Mouse (Mus musculus) cerebellum, postnatal 25 days (tissue): ENCODE measurements at regions not wholly inside any gene's neighbourhood (a gene's known extent, or its start where the extent isn't known, plus 50 kb on each side); places are given as distances from the start of the nearest gene placed in this dataset.

Source experiments
- DNase-seq, 2 experiments: peaks; one replicate each; pipeline ENCODE4 v3.0.0; 2021; ENCODE audit warnings: mixed read lengths in 2 of 2

DNA sequence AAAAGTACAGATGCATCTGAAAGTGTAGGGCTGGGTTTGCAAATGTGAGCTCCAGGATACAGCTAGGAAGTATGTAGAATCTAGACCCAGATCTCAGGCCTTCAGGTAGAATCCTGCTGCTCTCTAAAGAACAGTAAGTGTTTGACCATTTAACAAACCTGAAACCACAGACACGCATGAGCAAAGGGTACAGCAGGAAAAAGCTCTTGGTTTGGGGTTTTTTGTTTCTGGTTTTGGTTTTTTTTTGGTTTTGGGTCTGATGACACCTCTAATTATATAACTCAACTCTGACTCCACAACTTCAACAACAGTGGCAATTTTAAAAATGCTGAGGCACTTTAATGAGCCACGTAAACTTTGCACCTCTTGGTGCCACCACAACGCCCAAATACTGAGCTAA lies 165.3 kb upstream of the Smim15 start:
- no peak for DNase-seq

DNA sequence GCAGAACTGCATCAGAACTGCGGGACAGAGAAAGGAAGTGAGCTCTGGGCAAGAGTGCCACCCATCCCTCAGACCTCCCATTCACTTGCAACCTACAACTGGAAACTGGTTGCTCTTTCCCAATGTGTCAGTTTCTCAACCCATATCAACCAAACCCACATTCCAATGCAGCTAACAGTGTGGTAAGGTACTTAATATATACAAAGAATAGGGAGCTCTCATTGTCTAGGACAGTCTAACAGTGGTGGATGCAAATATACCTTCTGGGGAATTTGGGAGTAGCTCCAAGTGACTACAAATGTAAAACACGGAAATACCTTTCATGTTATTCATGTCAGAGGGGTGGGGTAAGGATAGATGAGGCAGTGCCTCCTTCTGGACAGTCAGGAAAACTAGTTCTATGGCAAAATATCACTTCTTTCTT lies 171.0 kb upstream of the Smim15 start:
- DNase-seq, result no peak

DNA sequence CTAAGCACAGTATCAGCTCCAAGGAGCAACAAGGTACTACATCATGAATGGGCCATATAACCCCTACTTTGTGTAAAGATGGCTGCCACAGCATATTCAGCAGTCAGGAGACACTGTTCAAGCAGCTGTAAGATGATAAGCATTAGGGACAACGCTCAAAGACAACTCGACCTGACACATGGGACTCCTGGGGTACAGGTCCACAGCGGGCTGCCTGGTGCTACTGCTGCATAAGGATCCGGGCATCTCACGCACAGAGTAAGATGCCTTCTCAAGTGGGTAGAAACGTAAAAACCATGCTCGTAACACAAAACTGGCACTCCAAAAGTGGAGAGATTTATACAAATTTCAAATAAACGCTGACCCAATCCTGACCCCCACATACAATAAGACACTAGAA lies 171.7 kb upstream of the Smim15 start:
- no peak for DNase-seq

- DNase-seq, result no peak
Observed at GRCm38 (mm10) chr13:107872137-107872536, 172.1 kb upstream of the Smim15 start.

- DNase-seq, result no peak
Observed at GRCm38 (mm10) chr13:107868906-107869305, 175.3 kb upstream of the Smim15 start.

- no peak for DNase-seq
Observed at GRCm38 (mm10) chr13:107866825-107867224, 177.4 kb upstream of the Smim15 start.

DNA sequence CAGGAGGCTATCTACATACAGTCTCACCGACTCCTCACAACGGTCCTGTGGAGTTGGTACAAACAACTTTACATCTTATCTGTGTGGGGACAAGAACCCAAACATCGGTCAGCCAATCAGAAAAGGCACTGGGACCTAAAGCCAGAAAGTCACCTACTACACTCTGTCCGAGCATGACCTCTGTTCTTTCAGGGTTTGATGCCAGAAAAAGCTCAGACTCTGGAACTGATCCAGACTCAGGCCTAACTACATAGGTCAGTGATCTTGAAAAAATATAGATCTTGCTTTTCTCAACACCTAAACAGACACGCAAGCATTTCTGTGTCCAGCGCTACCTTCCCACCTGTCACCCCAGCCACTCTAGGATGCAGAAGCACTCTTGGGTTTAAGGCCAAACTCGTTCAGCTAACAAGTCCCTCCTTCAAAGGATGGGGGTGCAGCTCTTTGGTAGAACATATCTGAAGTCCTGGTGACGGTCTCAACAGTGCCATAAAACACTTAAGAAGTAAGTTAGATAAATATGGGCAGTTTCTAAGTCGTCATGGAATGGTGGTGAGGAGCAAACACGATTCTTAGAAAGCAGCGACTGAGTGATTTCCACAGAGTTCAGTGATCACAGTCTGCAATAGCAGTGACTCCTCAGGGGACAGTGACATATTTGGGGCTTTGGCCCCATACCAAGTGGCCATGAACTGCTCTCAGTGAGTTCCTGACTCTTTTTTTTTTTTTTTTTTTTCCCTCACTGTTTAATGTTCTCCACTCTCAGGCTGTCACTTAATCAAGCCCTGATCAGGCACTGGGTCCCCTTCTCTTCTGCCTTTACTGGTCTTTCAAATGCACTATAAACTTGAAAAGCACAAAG lies 181.2 kb upstream of the Smim15 start:
- DNase-seq, result no peak

- no peak for DNase-seq
Observed at GRCm38 (mm10) chr13:107861384-107862134, 182.7 kb upstream of the Smim15 start.

GRCm38 (mm10) chr13:107857043-107857755 lies 187.0 kb upstream of the Smim15 start:
- no peak for DNase-seq

GRCm38 (mm10) chr13:107850907-107851560 lies 193.2 kb upstream of the Smim15 start:
- no peak for DNase-seq

- DNase-seq, result no peak
Observed at GRCm38 (mm10) chr13:107848871-107849270, 195.4 kb upstream of the Smim15 start.

GRCm38 (mm10) chr13:107847179-107848012 lies 196.8 kb upstream of the Smim15 start:
- no peak for DNase-seq

GRCm38 (mm10) chr13:107846621-107847178 lies 197.5 kb upstream of the Smim15 start:
- DNase-seq, result no peak

DNA sequence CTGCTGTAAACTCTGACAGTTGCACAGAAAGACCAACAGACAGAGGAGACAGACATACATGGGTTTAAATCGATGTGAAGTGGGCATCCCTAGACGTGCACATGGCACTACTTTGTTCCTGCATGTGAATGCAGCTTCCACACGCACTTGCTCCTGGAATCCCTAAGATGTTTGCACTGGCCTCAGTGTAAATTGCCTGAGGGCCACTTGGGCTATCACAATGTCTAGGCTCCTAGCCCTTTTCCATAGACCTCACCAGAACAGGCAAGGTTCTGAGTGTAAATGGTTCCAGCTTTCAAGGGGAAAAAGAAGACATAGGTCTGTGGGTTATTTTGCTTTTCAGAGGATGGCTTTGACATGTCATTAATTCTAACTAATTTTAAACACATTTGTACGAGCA lies 198.4 kb upstream of the Smim15 start:
- DNase-seq, result no peak

- DNase-seq, result no peak
Observed at GRCm38 (mm10) chr13:107844085-107844484, 200.2 kb upstream of the Smim15 start.

- DNase-seq, result no peak
Observed at GRCm38 (mm10) chr13:107838126-107838715, 206.0 kb upstream of the Smim15 start.

DNA sequence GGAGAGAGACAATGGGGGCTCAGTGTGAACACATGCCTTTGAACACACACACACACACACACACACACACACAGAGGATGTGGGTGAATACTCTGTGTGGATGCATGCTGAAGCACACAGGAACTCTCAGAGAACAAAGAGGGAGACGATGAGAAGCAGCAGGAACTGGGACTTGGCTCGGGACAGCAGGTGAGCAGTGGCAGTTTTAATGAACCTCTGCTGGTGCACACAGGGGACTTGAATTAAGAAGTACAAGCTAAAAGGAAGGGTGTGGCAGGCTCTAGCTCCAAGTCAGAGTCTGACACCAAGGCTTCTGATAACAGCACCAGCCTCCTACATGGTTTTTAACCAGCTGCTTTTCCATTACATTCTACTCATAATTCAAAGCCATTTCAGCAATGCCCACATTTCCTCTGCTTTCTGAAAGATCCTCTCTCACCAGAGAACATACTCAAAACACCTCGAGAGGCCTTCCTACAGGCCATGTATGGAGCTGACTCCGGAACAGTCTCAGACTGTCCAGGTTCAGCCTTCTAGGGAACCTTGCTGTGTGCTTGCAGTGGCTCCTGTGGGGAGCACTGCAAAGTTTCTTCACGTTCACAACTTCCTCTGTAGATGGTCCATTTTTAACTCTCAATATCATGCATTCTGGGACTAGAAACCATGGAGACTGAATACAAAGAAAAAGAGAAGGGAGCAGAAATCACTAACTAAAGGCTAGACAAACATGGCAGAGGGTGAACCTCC lies 206.9 kb upstream of the Smim15 start:
- no peak for DNase-seq

DNA sequence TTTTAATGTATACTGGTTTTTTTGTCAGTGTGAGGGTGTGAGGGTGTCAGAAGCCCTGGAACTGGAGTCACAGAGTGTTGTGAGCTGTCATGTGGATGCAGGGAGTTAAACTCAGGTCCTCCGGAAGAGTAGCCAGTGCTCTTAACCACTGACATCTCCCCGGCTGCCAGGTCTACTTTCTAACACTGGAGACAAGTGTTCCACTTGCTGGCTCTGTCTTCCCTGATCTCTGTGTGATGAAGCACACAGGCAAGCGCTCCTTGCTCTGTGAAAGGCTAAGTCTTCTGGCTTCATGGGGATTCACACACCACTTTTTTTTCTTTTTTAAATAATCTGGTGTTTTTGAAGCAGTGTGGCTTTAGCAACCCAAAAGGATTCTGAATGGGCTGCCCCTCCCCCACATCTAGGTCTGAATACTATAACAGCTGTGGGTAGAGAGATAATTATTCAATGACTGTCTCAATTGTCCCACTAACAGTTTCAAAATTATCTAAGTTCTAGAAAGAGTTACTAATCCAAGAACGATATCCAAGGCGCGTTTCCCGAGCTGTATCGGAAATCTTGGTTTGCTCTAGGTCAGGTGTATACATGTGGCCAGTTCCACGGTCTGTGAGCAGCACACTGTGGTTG lies 208.4 kb upstream of the Smim15 start:
- DNase-seq, result no peak

DNA sequence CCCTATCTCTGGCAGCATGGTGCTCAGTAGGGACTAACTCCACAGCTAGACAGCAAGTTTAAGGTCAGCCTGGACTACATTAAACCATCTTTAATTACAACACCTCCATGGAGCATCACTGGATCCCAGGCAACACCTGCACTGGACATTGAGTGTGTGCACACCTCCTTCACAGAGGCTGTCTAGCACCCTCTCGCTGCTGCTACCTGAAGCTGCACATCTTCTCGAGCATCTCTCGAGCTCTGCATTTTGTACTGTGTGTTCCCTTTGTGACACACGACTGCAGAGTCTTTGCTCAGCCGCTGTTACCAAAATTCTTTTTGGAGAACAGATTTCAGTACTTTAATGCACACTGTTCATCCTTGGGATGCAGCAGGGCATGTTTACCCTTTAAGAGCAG lies 212.2 kb upstream of the Smim15 start:
- DNase-seq, result no peak

DNA sequence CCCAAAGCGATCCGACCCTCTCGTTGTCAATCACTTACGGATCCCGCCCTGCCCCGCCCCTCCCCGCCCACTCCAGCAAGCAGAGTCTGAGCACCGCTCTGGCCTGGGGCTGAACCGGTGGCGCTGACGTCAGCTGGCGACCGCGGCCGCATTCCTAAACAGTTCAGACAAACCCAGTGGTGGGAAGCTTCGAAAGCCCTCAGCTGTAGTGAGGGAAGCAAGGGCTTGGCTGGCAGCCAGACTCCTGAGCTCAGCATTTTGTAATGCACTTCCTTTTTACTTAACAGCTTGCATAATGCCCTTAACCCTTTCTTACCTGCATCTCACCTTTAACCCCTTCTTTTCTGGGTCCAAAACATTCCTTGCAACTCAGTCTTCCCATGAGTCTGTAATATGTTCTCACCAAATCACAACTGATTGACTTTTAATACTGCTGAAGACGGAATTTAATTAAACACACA lies 213.0 kb upstream of the Smim15 start:
- peak; percentile 75 to 85 for DNase-seq
